Mouse (Mus musculus): ENCODE results near the gene Stk25. TPM values are rescaled to one million over a fixed set of nuclear protein-coding genes. Genes with fewer than 3 reads are reported as not detected.

Gene Stk25
- polyA plus RNA-seq, 1 experiment from 2014 or later, result 148 TPM

- no peak overlapping the region for H3K9ac ChIP-seq (replicated peaks; ENCODE audit: low read depth)
- no peaks in the 10 kb centered on the region for H3K27me3 ChIP-seq (replicated peaks; ENCODE audit: insufficient read depth, low read length)
- WGBS, result 68% methylated on average over 5 of the region's 5 CpGs
- H3K4me2 ChIP-seq (replicated peaks; ENCODE audit: low read depth, low read length), result no peak overlapping the region
- TF ChIP-seq CTCF (IDR thresholded peaks at IDR 0.05) (no peak), EP300 (IDR thresholded peaks at IDR 0.05) (no peak)
- DNase-seq (ENCODE audit: low spot score) (no peak), ATAC-seq (no peak)
- no peak overlapping the region for H3K27ac ChIP-seq (ENCODE audit: low read length)
- no peaks in the 10 kb centered on the region for H3K4me1 ChIP-seq (ENCODE audit: insufficient read depth, low read depth, low read length)
- no peak overlapping the region for H3K4me3 ChIP-seq (ENCODE audit: low read depth, low read length)
- H3K36me3 ChIP-seq (ENCODE audit: insufficient read depth, low read length), result no peaks in the 10 kb centered on the region
- H3K9me3 ChIP-seq (ENCODE audit: low read length), result no peaks in the 10 kb centered on the region
Observed at GRCm38 (mm10) chr1:93657025-93657360, 1.5 kb downstream of the Stk25 start.

- Histone ChIP-seq H3K4me1 (ENCODE audit: insufficient read depth, low read depth, low read length) (no peaks in the 10 kb centered on the region), H3K27me3 (replicated peaks; ENCODE audit: insufficient read depth, low read length) (no peaks in the 10 kb centered on the region), H3K27ac (ENCODE audit: low read length) (no peak overlapping the region), H3K9ac (replicated peaks; ENCODE audit: low read depth) (no peak overlapping the region), H3K4me3 (ENCODE audit: low read depth, low read length) (no peak overlapping the region), H3K4me2 (replicated peaks; ENCODE audit: low read depth, low read length) (no peak overlapping the region), H3K36me3 (ENCODE audit: insufficient read depth, low read length) (no peaks in the 10 kb centered on the region), H3K9me3 (ENCODE audit: low read length) (no peaks in the 10 kb centered on the region)
- DNase-seq (ENCODE audit: low spot score) (no peak), ATAC-seq (no peak)
- TF ChIP-seq EP300 (IDR thresholded peaks at IDR 0.05) (no peak), CTCF (IDR thresholded peaks at IDR 0.05) (no peak)
- WGBS, result 58% methylated on average over 7 of the region's 7 CpGs
Observed at GRCm38 (mm10) chr1:93656325-93657024, 2.0 kb downstream of the Stk25 start.

GRCm38 (mm10) chr1:93654798-93655197, 3.7 kb downstream of the Stk25 start:
- H3K4me3 ChIP-seq (ENCODE audit: low read depth, low read length), result no peak overlapping the region
- ATAC-seq, result no peak
- DNase-seq (ENCODE audit: low spot score), result no peak
- no peaks in the 10 kb centered on the region for H3K27me3 ChIP-seq (replicated peaks; ENCODE audit: insufficient read depth, low read length)
- H3K9ac ChIP-seq (replicated peaks; ENCODE audit: low read depth), result no peak overlapping the region
- H3K9me3 ChIP-seq (ENCODE audit: low read length), result no peaks in the 10 kb centered on the region
- H3K27ac ChIP-seq (ENCODE audit: low read length), result no peak overlapping the region
- 52% methylated on average over 2 of the region's 2 CpGs for WGBS
- no peaks in the 10 kb centered on the region for H3K4me1 ChIP-seq (ENCODE audit: insufficient read depth, low read depth, low read length)
- H3K36me3 ChIP-seq (ENCODE audit: insufficient read depth, low read length), result no peaks in the 10 kb centered on the region
- TF ChIP-seq EP300 (IDR thresholded peaks at IDR 0.05) (no peak), CTCF (IDR thresholded peaks at IDR 0.05) (no peak)
- no peak overlapping the region for H3K4me2 ChIP-seq (replicated peaks; ENCODE audit: low read depth, low read length)

- H3K4me2 ChIP-seq (replicated peaks; ENCODE audit: low read depth, low read length), result no peak overlapping the region
- DNase-seq (ENCODE audit: low spot score) (no peak), ATAC-seq (no peak)
- no peaks in the 10 kb centered on the region for H3K9me3 ChIP-seq (ENCODE audit: low read length)
- no peak overlapping the region for H3K9ac ChIP-seq (replicated peaks; ENCODE audit: low read depth)
- no peak overlapping the region for H3K4me3 ChIP-seq (ENCODE audit: low read depth, low read length)
- no peaks in the 10 kb centered on the region for H3K27me3 ChIP-seq (replicated peaks; ENCODE audit: insufficient read depth, low read length)
- no peak overlapping the region for H3K27ac ChIP-seq (ENCODE audit: low read length)
- H3K36me3 ChIP-seq (ENCODE audit: insufficient read depth, low read length), result no peaks in the 10 kb centered on the region
- no peaks in the 10 kb centered on the region for H3K4me1 ChIP-seq (ENCODE audit: insufficient read depth, low read depth, low read length)
- TF ChIP-seq EP300 (IDR thresholded peaks at IDR 0.05) (no peak), CTCF (IDR thresholded peaks at IDR 0.05) (no peak)
- 11% methylated on average over 2 of the region's 2 CpGs for WGBS
Observed at GRCm38 (mm10) chr1:93654275-93654674, 4.2 kb downstream of the Stk25 start.

GRCm38 (mm10) chr1:93649604-93650172, 8.8 kb downstream of the Stk25 start:
- Histone ChIP-seq H3K36me3 (ENCODE audit: insufficient read depth, low read length) (no peaks in the 10 kb centered on the region), H3K4me1 (ENCODE audit: insufficient read depth, low read depth, low read length) (no peaks in the 10 kb centered on the region), H3K9me3 (ENCODE audit: low read length) (no peaks in the 10 kb centered on the region), H3K9ac (replicated peaks; ENCODE audit: low read depth) (no peak overlapping the region), H3K27me3 (replicated peaks; ENCODE audit: insufficient read depth, low read length) (no peaks in the 10 kb centered on the region), H3K4me2 (replicated peaks; ENCODE audit: low read depth, low read length) (no peak overlapping the region), H3K27ac (ENCODE audit: low read length) (no peak overlapping the region), H3K4me3 (ENCODE audit: low read depth, low read length) (no peak overlapping the region)
- no peak for TF ChIP-seq EP300 (IDR thresholded peaks at IDR 0.05)
- no peak for TF ChIP-seq CTCF (IDR thresholded peaks at IDR 0.05)
- ATAC-seq (no peak), DNase-seq (ENCODE audit: low spot score) (no peak)
- 73% methylated on average over 5 of the region's 5 CpGs for WGBS

GRCm38 (mm10) chr1:93642692-93643091, 15.8 kb downstream of the Stk25 start:
- Histone ChIP-seq H3K4me1 (ENCODE audit: insufficient read depth, low read depth, low read length) (no peaks in the 10 kb centered on the region), H3K36me3 (ENCODE audit: insufficient read depth, low read length) (no peaks in the 10 kb centered on the region), H3K4me3 (ENCODE audit: low read depth, low read length) (no peak overlapping the region), H3K4me2 (replicated peaks; ENCODE audit: low read depth, low read length) (no peak overlapping the region), H3K9me3 (ENCODE audit: low read length) (no peaks in the 10 kb centered on the region), H3K27me3 (replicated peaks; ENCODE audit: insufficient read depth, low read length) (no peaks in the 10 kb centered on the region), H3K27ac (ENCODE audit: low read length) (no peak overlapping the region), H3K9ac (replicated peaks; ENCODE audit: low read depth) (no peak overlapping the region)
- DNase-seq (ENCODE audit: low spot score), result no peak
- 83% methylated on average over 2 of the region's 2 CpGs for WGBS
- no peak for ATAC-seq
- TF ChIP-seq EP300 (IDR thresholded peaks at IDR 0.05) (no peak), CTCF (IDR thresholded peaks at IDR 0.05) (no peak)
